Mouse (Mus musculus): ENCODE measurements at regions not wholly inside any gene's neighbourhood (a gene's known extent, or its start where the extent isn't known, plus 50 kb on each side); places are given as distances from the start of the nearest gene placed in this dataset.
A peak's percentile ranks its signal among the peaks of the same experiment; 100 is the strongest.

- WGBS, result 95% methylated on average over 3 of the region's 3 CpGs
- no peak overlapping the region for H3K9ac ChIP-seq
- H3K9me3 ChIP-seq (replicated peaks), result no peaks in the 10 kb centered on the region
- H3K4me1 ChIP-seq, result no peaks in the 10 kb centered on the region
- H3K27ac ChIP-seq, result no peak overlapping the region
- ATAC-seq, result 0 out of 2 replicates have a peak, but pooled peaks have one; percentile 36
- H3K27me3 ChIP-seq, result no peaks in the 10 kb centered on the region
- H3K36me3 ChIP-seq (ENCODE audit: poor library complexity, severe bottlenecking), result no peaks in the 10 kb centered on the region
- no peak overlapping the region for H3K4me2 ChIP-seq
- no peak overlapping the region for H3K4me3 ChIP-seq
These were observed 387.9 kb upstream of the 4921530L21Rik start for GRCm38 (mm10) chr14:95493154-95493553.

GRCm38 (mm10) chr14:95493958-95494357 lies 387.1 kb upstream of the 4921530L21Rik start:
- ATAC-seq, result no peak
- Histone ChIP-seq H3K9me3 (replicated peaks) (no peaks in the 10 kb centered on the region), H3K4me1 (no peaks in the 10 kb centered on the region), H3K36me3 (ENCODE audit: poor library complexity, severe bottlenecking) (no peaks in the 10 kb centered on the region), H3K4me3 (no peak overlapping the region), H3K4me2 (no peak overlapping the region), H3K9ac (no peak overlapping the region), H3K27ac (no peak overlapping the region), H3K27me3 (no peaks in the 10 kb centered on the region)
- WGBS, result 71% methylated on average over 2 of the region's 2 CpGs

DNA sequence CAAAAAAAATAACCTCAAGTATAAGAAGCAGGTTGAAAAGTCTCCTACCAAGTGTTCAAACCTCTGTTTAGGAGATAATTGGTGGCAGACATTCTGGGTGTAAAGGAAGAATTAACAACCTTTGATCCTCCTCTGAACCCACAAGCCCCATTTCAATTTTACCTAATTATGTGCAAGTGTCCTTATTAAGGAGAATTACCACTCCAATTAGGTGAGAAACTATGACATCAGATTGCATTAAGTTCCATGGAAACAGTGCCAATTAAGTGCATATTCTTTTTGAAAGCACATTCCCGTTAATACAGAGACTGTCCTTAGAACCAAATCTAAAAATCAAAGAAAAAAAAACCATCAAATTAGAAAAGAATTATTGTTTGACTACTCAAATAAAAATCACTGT lies 366.0 kb upstream of the 4921530L21Rik start:
- peak; percentile 67; the same call in 1 of the 2 replicates for ATAC-seq
- no peaks in the 10 kb centered on the region for H3K36me3 ChIP-seq (ENCODE audit: poor library complexity, severe bottlenecking)
- H3K4me2 ChIP-seq, result no peak overlapping the region
- H3K27ac ChIP-seq, result no peak overlapping the region
- H3K27me3 ChIP-seq, result no peaks in the 10 kb centered on the region
- H3K4me1 ChIP-seq, result peaks cover 4% of the 10 kb centered on the region; the same call in 1 of the 2 replicates
- H3K4me3 ChIP-seq, result no peak overlapping the region
- 14% methylated on average over 1 of the region's 1 CpGs for WGBS
- H3K9me3 ChIP-seq (replicated peaks), result no peaks in the 10 kb centered on the region
- H3K9ac ChIP-seq, result no peak overlapping the region

DNA sequence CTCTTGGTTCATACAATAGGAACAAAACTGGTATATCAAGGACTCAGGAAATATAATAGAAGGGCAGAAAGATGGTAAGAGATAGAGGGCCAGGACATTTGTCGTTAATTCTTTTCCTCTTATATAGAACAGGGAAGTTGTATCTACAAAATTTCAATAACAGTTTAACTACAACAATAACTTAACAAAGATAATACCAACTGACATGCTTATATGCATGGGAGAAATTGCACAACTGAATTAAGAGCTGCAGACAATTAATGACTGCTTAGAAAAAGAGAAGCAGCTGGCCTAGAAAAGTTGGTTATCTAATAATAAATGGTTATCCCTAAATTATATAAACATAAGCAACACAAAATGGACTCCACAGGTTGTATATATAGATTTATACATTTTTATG lies 362.2 kb upstream of the 4921530L21Rik start:
- Histone ChIP-seq H3K4me3 (no peak overlapping the region), H3K36me3 (ENCODE audit: poor library complexity, severe bottlenecking) (no peaks in the 10 kb centered on the region), H3K4me2 (no peak overlapping the region), H3K9me3 (replicated peaks) (no peaks in the 10 kb centered on the region), H3K27ac (no peak overlapping the region), H3K9ac (no peak overlapping the region), H3K27me3 (no peaks in the 10 kb centered on the region), H3K4me1 (peaks cover 4% of the 10 kb centered on the region; the same call in 1 of the 2 replicates)
- ATAC-seq, result no peak
- WGBS, result 95% methylated on average over 1 of the region's 1 CpGs

DNA sequence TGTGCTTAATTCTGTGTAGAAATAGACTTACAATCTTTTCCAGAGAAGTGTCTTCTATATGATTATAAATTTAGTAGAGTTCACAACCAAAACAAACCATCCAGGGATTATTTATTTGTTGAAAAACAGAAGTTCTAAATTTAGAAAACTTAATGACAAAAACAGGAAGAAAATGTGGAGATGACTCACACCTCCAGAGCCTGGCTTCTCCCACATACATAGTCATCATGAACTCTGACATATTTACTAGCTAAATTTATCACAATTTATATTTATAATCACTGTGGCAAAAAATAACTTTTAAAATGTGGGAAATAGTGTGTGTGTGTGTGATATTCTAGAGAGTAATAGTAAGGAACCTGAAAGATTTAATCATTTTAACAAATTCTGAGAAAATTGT lies 337.2 kb upstream of the 4921530L21Rik start:
- H3K27ac ChIP-seq, result no peak overlapping the region
- H3K36me3 ChIP-seq (ENCODE audit: poor library complexity, severe bottlenecking), result no peaks in the 10 kb centered on the region
- ATAC-seq, result no peak
- no peak overlapping the region for H3K4me2 ChIP-seq
- no peak overlapping the region for H3K4me3 ChIP-seq
- no peaks in the 10 kb centered on the region for H3K4me1 ChIP-seq
- H3K9me3 ChIP-seq (replicated peaks), result no peaks in the 10 kb centered on the region
- no peaks in the 10 kb centered on the region for H3K27me3 ChIP-seq
- no peak overlapping the region for H3K9ac ChIP-seq

DNA sequence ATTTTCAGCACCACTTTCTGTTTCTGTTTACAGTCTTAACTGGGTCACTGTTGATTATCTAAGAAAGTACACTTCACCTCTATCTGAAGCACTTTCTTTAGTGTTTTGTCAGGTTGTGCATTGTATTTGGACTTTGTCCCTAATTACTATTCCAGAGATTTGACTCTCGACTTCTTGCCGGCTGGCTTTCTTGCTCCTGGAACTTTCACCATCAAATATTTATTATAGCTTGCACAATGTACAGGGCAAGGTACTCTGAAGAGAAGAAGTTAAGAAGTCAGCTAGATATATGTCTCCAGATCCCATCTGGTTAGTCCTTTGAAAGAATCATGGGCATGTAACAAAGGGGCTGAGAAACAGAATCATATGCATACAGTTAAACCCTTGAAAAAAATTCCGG lies 290.0 kb upstream of the 4921530L21Rik start:
- no peak overlapping the region for H3K9ac ChIP-seq
- H3K9me3 ChIP-seq (replicated peaks), result no peaks in the 10 kb centered on the region
- 0 out of 2 replicates have a peak, but pooled peaks cover 3% of the 10 kb centered on the region for H3K4me1 ChIP-seq
- no peak for ATAC-seq
- H3K4me3 ChIP-seq, result no peak overlapping the region
- H3K36me3 ChIP-seq (ENCODE audit: poor library complexity, severe bottlenecking), result no peaks in the 10 kb centered on the region
- H3K27me3 ChIP-seq, result no peaks in the 10 kb centered on the region
- H3K27ac ChIP-seq, result no peak overlapping the region
- 94% methylated on average over 3 of the region's 3 CpGs for WGBS
- no peak overlapping the region for H3K4me2 ChIP-seq

DNA sequence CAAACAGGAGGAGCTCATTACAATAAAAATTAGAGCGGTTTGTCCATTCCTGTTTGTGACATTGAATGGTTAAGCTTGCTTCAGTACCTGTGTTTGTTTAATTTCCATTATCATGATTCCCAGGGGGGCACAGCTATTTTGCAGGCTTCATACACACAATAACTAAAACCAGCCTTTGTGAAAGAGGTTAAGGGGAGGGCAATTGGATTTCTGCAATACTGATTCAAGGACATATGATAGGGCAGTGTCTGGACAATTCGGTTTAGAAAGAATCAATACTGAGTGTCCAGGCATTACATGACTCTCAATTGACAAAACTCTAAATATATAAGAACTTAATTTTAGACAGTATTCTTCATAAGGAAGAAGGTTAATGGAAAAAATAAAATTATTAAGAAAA lies 284.7 kb upstream of the 4921530L21Rik start:
- Histone ChIP-seq H3K9me3 (replicated peaks) (no peaks in the 10 kb centered on the region), H3K27me3 (no peaks in the 10 kb centered on the region), H3K9ac (no peak overlapping the region), H3K27ac (no peak overlapping the region), H3K4me2 (no peak overlapping the region), H3K36me3 (ENCODE audit: poor library complexity, severe bottlenecking) (no peaks in the 10 kb centered on the region), H3K4me3 (no peak overlapping the region), H3K4me1 (0 out of 2 replicates have a peak, but pooled peaks cover 3% of the 10 kb centered on the region)
- WGBS, result 46% methylated on average over 2 of the region's 2 CpGs
- ATAC-seq, result no peak

- H3K9ac ChIP-seq, result no peak overlapping the region
- WGBS, result 39% methylated on average over 6 of the region's 6 CpGs
- H3K4me1 ChIP-seq, result no peaks in the 10 kb centered on the region
- H3K9me3 ChIP-seq (replicated peaks), result no peaks in the 10 kb centered on the region
- no peaks in the 10 kb centered on the region for H3K36me3 ChIP-seq (ENCODE audit: poor library complexity, severe bottlenecking)
- H3K4me2 ChIP-seq, result no peak overlapping the region
- no peak overlapping the region for H3K4me3 ChIP-seq
- ATAC-seq, result no peak
- H3K27me3 ChIP-seq, result no peaks in the 10 kb centered on the region
- H3K27ac ChIP-seq, result no peak overlapping the region
These were observed 235.1 kb upstream of the 4921530L21Rik start for GRCm38 (mm10) chr14:95645980-95646379.

DNA sequence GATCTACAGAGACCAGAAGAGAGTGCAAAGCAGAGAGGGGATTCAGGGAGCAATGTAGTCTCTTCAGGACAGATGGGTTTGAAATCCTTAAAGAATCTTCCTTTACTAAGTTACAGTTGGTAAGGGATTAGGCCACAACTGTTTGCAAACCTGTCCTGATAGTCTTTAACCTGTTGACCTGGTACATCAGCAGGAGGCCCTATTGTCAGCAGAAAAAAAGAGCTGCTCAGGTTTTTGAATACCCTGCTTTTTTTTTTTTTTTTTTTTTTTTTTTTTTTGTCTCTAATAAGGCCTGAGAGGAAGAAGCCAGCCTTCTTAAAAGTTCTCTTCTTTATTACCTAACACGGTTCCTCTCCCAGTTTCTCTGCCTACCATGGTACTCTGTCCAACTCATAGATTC lies 221.5 kb upstream of the 4921530L21Rik start:
- 6% methylated on average over 1 of the region's 1 CpGs for WGBS
- H3K9ac ChIP-seq, result no peak overlapping the region
- H3K36me3 ChIP-seq (ENCODE audit: poor library complexity, severe bottlenecking), result no peaks in the 10 kb centered on the region
- H3K9me3 ChIP-seq (replicated peaks), result no peaks in the 10 kb centered on the region
- H3K4me3 ChIP-seq, result no peak overlapping the region
- H3K27me3 ChIP-seq, result no peaks in the 10 kb centered on the region
- no peaks in the 10 kb centered on the region for H3K4me1 ChIP-seq
- no peak overlapping the region for H3K4me2 ChIP-seq
- no peak for ATAC-seq
- no peak overlapping the region for H3K27ac ChIP-seq

GRCm38 (mm10) chr14:95660862-95661261 lies 220.2 kb upstream of the 4921530L21Rik start:
- Histone ChIP-seq H3K9me3 (replicated peaks) (no peaks in the 10 kb centered on the region), H3K36me3 (ENCODE audit: poor library complexity, severe bottlenecking) (no peaks in the 10 kb centered on the region), H3K4me3 (no peak overlapping the region), H3K4me2 (no peak overlapping the region), H3K27ac (no peak overlapping the region), H3K27me3 (no peaks in the 10 kb centered on the region), H3K9ac (no peak overlapping the region), H3K4me1 (no peaks in the 10 kb centered on the region)
- no peak for ATAC-seq
- 77% methylated on average over 1 of the region's 1 CpGs for WGBS

DNA sequence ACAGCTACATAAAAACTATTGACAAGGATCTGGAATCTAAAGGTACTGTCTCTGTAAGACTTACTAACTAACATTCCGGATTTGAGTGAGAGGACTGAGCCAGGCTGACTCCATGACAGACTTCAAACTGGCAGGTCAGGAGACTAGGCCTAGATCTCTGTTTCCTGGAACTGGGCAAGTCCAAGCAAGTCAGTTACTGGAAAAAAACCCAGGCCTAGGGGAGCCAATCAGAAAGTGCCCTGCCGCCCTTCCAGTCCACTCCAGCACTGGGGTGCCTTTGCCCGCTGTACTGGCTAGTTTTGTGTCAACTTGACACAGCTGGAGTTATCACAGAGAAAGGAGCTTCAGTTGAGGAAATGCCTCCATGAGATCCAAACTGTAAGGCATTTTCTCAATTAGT lies 219.6 kb upstream of the 4921530L21Rik start:
- Histone ChIP-seq H3K36me3 (ENCODE audit: poor library complexity, severe bottlenecking) (no peaks in the 10 kb centered on the region), H3K4me3 (no peak overlapping the region)

DNA sequence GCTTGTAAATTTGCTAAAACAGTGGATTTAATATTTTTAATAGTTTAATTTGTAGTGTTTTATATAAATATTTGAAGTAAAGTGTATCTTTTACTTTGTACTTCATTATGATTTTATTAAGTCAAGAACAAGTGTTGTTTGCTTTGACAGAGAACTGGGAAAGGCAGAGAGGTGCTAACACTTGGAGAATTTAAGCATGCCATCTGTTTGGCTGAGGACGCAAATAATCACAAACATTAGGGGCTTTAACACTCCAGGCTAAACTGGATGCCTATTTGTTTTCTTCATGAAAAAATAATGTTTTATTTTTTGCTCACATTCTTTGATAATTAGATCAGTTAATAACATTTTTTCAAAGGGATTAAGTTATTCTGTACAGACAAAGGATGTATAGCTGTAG lies 193.6 kb upstream of the 4921530L21Rik start:
- no peaks in the 10 kb centered on the region for H3K27me3 ChIP-seq
- WGBS, result 48% methylated on average over 1 of the region's 1 CpGs
- no peak overlapping the region for H3K27ac ChIP-seq
- no peak overlapping the region for H3K4me3 ChIP-seq
- H3K4me1 ChIP-seq, result no peaks in the 10 kb centered on the region
- no peak overlapping the region for H3K9ac ChIP-seq
- H3K9me3 ChIP-seq (replicated peaks), result no peaks in the 10 kb centered on the region
- H3K36me3 ChIP-seq (ENCODE audit: poor library complexity, severe bottlenecking), result no peaks in the 10 kb centered on the region
- H3K4me2 ChIP-seq, result no peak overlapping the region
- ATAC-seq, result peak; percentile 77; the same call in 1 of the 2 replicates

More for the DNA sequence above, 219.6 kb upstream of the 4921530L21Rik start:
- Histone ChIP-seq H3K4me1 (no peaks in the 10 kb centered on the region), H3K27me3 (no peaks in the 10 kb centered on the region), H3K4me2 (no peak overlapping the region), H3K9ac (no peak overlapping the region), H3K9me3 (replicated peaks) (no peaks in the 10 kb centered on the region), H3K27ac (no peak overlapping the region)
- no peak for ATAC-seq
- 92% methylated on average over 3 of the region's 3 CpGs for WGBS

DNA sequence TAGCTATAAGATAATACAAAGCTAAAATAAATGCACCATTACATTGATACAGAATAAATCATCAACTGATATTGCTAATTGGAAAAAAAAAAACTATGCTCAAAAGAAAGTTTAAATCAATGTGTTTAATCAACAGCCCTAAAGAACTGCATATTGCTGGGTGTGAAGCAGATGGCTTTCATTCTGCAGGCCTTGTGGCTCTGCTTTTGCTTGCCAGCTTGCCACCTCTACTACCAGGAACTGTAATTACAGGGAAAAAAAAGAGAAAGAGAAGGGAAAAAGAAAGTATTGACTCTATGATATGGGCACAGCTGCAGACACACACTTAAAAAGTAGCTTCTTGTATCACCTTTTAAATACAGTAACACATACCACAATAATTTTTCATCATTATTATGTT lies 192.4 kb upstream of the 4921530L21Rik start:
- Histone ChIP-seq H3K4me1 (no peaks in the 10 kb centered on the region), H3K9me3 (replicated peaks) (no peaks in the 10 kb centered on the region), H3K27me3 (no peaks in the 10 kb centered on the region), H3K9ac (no peak overlapping the region), H3K36me3 (ENCODE audit: poor library complexity, severe bottlenecking) (no peaks in the 10 kb centered on the region), H3K4me3 (no peak overlapping the region), H3K4me2 (no peak overlapping the region), H3K27ac (no peak overlapping the region)
- ATAC-seq, result peak; percentile 74
